Mouse (Mus musculus) forebrain, embryonic 15.5 days (tissue): ENCODE data around the gene Gpr84. TPM values are rescaled to one million over a fixed set of nuclear protein-coding genes. Genes with fewer than 3 reads are reported as not detected.

ENCODE experiments used
- ATAC-seq: fragments of 200-750 bp; cut with Nextera tagmentation; replicated peaks from 2 replicates; pipeline ENCODE4 v1.8.0; 2017; ENCODE audit warnings: mild to moderate bottlenecking, moderate TSS enrichment, moderate library complexity
- H3K27ac ChIP-seq: fragments of 300-500 bp; sonication (generic); replicated peaks from 2 replicates; pipeline ENCODE4 v1.5.1; 2015; ENCODE audit warnings: mild to moderate bottlenecking, inconsistent platforms
- H3K27me3 ChIP-seq: fragments of 300-500 bp; sonication (generic); 2 replicates; pipeline ENCODE4 v1.6.1; 2015; ENCODE audit warnings: inconsistent platforms
- H3K36me3 ChIP-seq: fragments of 300-500 bp; sonication (generic); 2 replicates; pipeline ENCODE4 v1.6.1; 2015; ENCODE audit warnings: mild to moderate bottlenecking, inconsistent platforms
- H3K4me1 ChIP-seq: fragments of 300-500 bp; sonication (generic); 2 replicates; pipeline ENCODE4 v1.6.1; 2015; ENCODE audit warnings: inconsistent platforms
- H3K4me2 ChIP-seq: fragments of 300-500 bp; sonication (generic); replicated peaks from 2 replicates; pipeline ENCODE4 v1.6.1; 2015; ENCODE audit warnings: mild to moderate bottlenecking, inconsistent platforms
- H3K4me3 ChIP-seq: fragments of 300-500 bp; sonication (generic); 2 replicates; pipeline ENCODE4 v1.5.1; 2015; ENCODE audit warnings: mild to moderate bottlenecking, inconsistent platforms
- H3K9ac ChIP-seq: fragments of 300-500 bp; sonication (generic); replicated peaks from 2 replicates; pipeline ENCODE4 v1.6.1; 2015; ENCODE audit warnings: mild to moderate bottlenecking, inconsistent platforms
- H3K9me3 ChIP-seq: fragments of 300-500 bp; sonication (generic); 2 replicates; pipeline ENCODE4 v1.6.1; 2016; ENCODE audit warnings: inconsistent platforms
- WGBS: fragments of 180-500 bp; shearing (Covaris S2); methylation state at CpG from one replicate; pipeline ENCODE4 v1.1.7; 2015; ENCODE audit warnings: mixed read lengths; 5-methylcytosine and 5-hydroxymethylcytosine counted together
- polyA plus RNA-seq: library from polyadenylated mRNA; unstranded; fragments of >200 nt; fragmentation: Nextera tagmentation; extraction: Ambion mirVana; gene quantifications from 2 replicates; pipeline ENCODE4 v1.2.1, GENCODE M21; 2015

Gene Gpr84
- polyA plus RNA-seq, 1 experiment from 2014 or later = 0.37 TPM

DNA sequence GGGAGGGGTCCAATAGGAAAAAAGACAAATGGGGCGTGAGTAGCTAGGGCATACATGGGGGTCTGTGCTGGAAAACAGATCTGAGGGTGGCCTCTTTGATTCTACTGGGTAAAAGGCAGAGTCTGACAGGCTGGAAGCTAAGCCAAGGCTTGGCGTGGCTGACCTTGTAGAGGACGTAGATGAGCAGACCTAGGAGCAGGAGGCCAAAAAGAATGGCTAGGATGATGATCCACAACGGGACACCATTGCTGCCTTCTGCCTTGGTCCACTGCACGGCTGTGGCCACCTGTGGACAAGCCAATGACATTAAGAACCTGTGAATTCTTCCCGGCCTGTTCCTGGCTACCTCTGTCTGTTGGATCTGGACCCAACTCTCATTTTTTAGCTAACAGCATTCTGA is 35.4 kb upstream of the Gpr84 start:
- H3K27me3 ChIP-seq = peaks cover 8% of the 10 kb centered on the region; the same call in 1 of the 2 replicates
- 89% methylated on average over 6 of the region's 6 CpGs for WGBS
- no peak for ATAC-seq

DNA sequence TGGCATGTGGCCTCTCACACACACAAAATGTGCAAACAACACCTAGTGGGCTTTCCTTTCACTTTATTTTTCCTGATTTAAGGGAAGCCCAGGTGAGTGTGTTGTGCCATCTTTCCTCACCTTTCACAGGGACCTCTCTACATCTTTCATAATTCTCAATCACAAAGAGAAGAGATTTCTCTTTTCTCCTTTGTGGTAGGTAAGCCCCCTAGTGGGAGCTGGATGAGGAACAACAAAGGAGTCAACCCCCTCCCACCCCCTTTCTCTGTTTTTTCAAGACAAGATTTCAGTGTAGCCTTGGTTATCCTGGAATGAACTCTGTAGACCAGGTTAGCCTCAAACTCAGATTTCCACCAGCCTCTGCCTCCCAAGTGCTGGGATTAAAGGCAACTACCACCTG is 33.1 kb upstream of the Gpr84 start:
- Histone ChIP-seq H3K27me3 (peaks cover 17% of the 10 kb centered on the region; the same call in 1 of the 2 replicates), H3K9ac (no peak overlapping the region), H3K9me3 (no peaks in the 10 kb centered on the region), H3K36me3 (no peaks in the 10 kb centered on the region), H3K27ac (no peak overlapping the region), H3K4me1 (peaks cover 17% of the 10 kb centered on the region), H3K4me3 (no peak overlapping the region), H3K4me2 (no peak overlapping the region)
- no peak for ATAC-seq

More for the DNA sequence above, 35.4 kb upstream of the Gpr84 start:
- H3K9ac ChIP-seq = no peak overlapping the region
- H3K4me1 ChIP-seq = no peaks in the 10 kb centered on the region
- H3K36me3 ChIP-seq = no peaks in the 10 kb centered on the region
- H3K4me3 ChIP-seq = no peak overlapping the region
- H3K4me2 ChIP-seq = no peak overlapping the region
- no peaks in the 10 kb centered on the region for H3K9me3 ChIP-seq
- H3K27ac ChIP-seq = no peak overlapping the region

DNA sequence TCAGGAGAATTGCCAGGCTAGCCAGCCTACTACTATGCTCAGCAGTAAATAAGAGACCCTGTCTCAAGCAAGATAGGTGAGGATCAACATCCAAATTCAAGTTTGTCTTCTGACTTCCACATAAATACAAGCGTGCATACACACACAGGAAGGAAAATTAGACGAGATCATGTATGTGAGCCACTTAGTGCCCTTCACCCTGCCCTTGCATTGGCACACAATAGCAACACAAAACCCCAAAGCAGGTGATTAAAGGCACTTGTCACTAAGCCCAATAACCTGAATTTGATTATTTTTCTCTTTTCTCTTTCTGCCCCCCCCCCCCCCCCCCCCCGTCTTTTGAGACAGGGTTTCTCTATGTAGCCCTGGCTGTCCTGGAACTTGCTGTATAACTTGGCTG is 32.6 kb upstream of the Gpr84 start:
- Histone ChIP-seq H3K9me3 (no peaks in the 10 kb centered on the region), H3K4me2 (no peak overlapping the region), H3K9ac (no peak overlapping the region), H3K36me3 (no peaks in the 10 kb centered on the region), H3K27ac (no peak overlapping the region), H3K4me3 (no peak overlapping the region), H3K4me1 (peaks cover 17% of the 10 kb centered on the region), H3K27me3 (peaks cover 17% of the 10 kb centered on the region; the same call in 1 of the 2 replicates)
- no peak for ATAC-seq
- WGBS = 73% methylated on average over 3 of the region's 3 CpGs

DNA sequence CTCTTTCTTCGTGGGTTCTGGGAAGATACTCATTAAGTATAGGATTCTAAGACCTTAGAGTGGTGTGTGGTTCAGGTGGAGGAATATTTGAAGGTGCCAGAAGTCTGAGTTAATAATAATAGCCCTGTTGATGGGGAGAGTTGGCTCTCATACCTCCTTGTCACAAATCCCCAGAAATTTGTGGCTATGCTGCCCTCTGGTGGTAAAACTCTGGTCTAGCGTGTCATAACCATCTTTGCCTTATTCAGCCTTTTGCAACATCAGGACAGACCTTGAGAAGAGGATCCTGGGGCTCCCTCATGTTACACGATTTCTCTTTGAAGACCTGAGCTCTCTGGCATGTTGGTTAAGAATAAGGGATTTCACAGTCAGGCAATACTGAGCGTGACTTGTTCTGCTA is 32.0 kb upstream of the Gpr84 start:
- no peak overlapping the region for H3K9ac ChIP-seq
- WGBS = 23% methylated on average over 4 of the region's 4 CpGs
- no peak overlapping the region for H3K4me2 ChIP-seq
- no peaks in the 10 kb centered on the region for H3K9me3 ChIP-seq
- no peaks in the 10 kb centered on the region for H3K36me3 ChIP-seq
- H3K4me1 ChIP-seq = peaks cover 17% of the 10 kb centered on the region
- H3K27ac ChIP-seq = no peak overlapping the region
- H3K4me3 ChIP-seq = no peak overlapping the region
- H3K27me3 ChIP-seq = peaks cover 17% of the 10 kb centered on the region; the same call in 1 of the 2 replicates
- ATAC-seq = no peak

DNA sequence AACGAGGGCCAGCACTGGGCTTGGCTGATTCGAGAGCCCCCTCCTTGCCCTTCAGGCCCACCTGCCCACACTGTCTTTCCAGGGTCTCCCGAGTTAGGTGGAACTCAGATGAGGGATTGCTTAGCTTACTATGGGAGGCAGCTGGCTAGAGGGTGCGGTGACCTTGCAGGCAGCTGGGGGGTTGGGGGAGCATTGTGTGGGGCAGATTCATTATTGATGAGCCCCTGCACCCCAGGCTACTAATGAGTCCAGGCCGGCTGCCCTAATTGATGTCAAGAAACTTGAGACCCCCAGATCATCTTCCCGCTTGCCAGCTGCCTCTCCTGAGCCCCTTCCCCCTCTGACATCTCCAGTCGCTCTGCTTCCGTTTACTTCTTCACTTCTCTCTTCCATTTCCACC is 31.1 kb upstream of the Gpr84 start:
- no peak overlapping the region for H3K9ac ChIP-seq
- no peaks in the 10 kb centered on the region for H3K36me3 ChIP-seq
- peaks cover 17% of the 10 kb centered on the region; the same call in 1 of the 2 replicates for H3K27me3 ChIP-seq
- no peaks in the 10 kb centered on the region for H3K9me3 ChIP-seq
- peaks cover 17% of the 10 kb centered on the region for H3K4me1 ChIP-seq
- no peak overlapping the region for H3K27ac ChIP-seq
- no peak for ATAC-seq
- no peak overlapping the region for H3K4me3 ChIP-seq
- no peak overlapping the region for H3K4me2 ChIP-seq
- WGBS = 53% methylated on average over 8 of the region's 8 CpGs

DNA sequence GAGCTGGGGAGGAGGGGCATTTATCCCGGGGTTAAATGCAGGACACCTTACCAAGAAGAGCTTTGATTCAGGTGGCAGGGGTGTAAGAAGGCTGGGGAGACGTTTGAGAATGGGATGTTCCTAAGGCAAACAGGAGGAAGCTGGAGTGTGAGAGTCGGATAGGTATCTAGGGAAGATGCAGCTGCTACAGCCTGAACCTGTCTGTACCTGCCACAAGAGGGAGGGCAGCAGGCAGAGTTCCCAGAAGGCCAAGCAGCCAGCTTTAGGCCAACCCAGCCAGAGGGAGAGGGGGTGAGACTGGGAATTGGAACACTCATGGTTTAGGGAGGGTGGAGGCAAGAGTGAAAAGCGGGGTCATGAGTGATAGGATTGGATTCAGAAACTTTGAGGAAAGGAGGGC is 30.4 kb upstream of the Gpr84 start:
- Histone ChIP-seq H3K4me1 (peaks cover 17% of the 10 kb centered on the region), H3K4me2 (peak overlapping the region; percentile 88), H3K27ac (no peak overlapping the region), H3K9me3 (no peaks in the 10 kb centered on the region), H3K9ac (peak overlapping the region; percentile 59; the same call in 1 of the 2 replicates), H3K27me3 (peaks cover 17% of the 10 kb centered on the region; the same call in 1 of the 2 replicates), H3K4me3 (0 out of 2 replicates have a peak overlapping the region, but pooled peaks have one; percentile 2), H3K36me3 (no peaks in the 10 kb centered on the region)
- WGBS = 22% methylated on average over 4 of the region's 4 CpGs
- ATAC-seq = no peak

DNA sequence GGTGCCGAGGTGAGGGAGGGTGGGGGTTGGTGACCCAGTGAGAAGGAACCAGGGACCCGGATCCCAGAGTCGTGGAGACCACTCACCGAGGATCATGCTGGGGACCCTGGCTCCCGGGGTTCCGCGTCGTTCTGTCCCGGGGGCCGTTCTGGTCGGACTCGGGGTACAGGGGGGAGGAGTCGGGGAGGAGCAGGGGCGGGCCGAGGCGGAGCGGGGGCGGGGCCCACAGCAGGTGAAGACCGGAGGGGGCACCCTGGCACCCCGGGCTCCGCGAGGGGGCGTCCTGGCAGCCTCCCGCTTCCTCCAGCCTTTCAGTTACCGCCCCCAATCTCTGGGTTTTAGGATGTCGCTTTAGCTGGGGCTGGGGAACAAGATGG is 29.5 kb upstream of the Gpr84 start, which contains the start of gene Zfp385a:
Gene Zfp385a (minus strand): TSS at position 133 of the 377 bp plus-strand sequence.
- peak; percentile 60 for ATAC-seq
- peaks cover 17% of the 10 kb centered on the region; the same call in 1 of the 2 replicates for H3K27me3 ChIP-seq
- H3K27ac ChIP-seq = no peak within 1 kb of the TSS
- H3K4me3 ChIP-seq = peak within 1 kb of the TSS; percentile 64
- H3K9me3 ChIP-seq = no peaks in the 10 kb centered on the region
- under 1% methylated on average over 26 of the region's 26 CpGs for WGBS
- peak within 1 kb of the TSS; percentile 88 for H3K4me2 ChIP-seq
- no peaks in the 10 kb centered on the region for H3K36me3 ChIP-seq
- H3K9ac ChIP-seq = peak within 1 kb of the TSS; percentile 59
- H3K4me1 ChIP-seq = peaks cover 20% of the 10 kb centered on the region

DNA sequence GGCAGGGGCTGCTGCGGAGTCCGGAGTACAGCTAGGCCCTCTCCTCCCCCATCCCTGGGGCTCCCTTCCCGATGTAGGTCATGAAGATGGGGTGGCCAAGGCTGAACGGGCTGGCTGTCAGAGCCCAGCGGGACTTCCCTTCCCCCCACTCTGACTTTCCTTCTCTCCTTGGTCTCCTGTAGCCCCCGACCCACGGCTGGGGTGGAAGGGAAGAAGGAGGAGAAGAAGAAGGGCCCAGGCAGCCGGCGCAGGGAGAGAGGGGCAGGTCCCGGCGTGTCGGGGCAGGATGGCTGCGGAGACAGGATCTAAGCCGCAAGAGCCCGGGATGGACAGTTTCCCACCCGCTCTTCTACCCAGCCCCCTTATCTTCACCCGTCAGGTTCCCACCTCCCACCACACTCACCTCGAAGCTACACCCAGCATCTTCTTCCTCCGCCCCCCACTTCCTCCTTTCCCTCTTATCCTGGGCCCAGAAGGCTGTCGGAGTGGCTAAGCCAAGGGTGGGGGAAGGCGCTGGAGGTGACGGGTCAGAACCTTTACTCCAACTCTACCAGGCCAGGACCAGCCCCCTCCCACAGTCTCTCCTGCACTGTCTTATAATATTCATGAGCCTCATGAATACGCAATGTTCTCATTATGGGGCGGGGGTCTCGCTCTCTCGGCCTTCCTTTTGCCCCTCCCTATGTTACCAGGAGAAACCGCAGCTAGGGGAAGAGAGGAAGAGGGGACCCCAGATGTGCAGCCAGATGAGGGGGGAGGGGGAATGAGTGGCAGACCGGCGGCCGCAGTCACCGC is 29.0 kb upstream of the Gpr84 start:
- peak overlapping the region; percentile 59 for H3K9ac ChIP-seq
- peaks cover 21% of the 10 kb centered on the region for H3K4me1 ChIP-seq
- peaks cover 17% of the 10 kb centered on the region; the same call in 1 of the 2 replicates for H3K27me3 ChIP-seq
- no peaks in the 10 kb centered on the region for H3K9me3 ChIP-seq
- H3K27ac ChIP-seq = no peak overlapping the region
- WGBS = 8% methylated on average over 29 of the region's 31 CpGs
- H3K36me3 ChIP-seq = no peaks in the 10 kb centered on the region
- peak overlapping the region; percentile 64 for H3K4me3 ChIP-seq
- H3K4me2 ChIP-seq = peak overlapping the region; percentile 88
- peak; percentile 48 for ATAC-seq

DNA sequence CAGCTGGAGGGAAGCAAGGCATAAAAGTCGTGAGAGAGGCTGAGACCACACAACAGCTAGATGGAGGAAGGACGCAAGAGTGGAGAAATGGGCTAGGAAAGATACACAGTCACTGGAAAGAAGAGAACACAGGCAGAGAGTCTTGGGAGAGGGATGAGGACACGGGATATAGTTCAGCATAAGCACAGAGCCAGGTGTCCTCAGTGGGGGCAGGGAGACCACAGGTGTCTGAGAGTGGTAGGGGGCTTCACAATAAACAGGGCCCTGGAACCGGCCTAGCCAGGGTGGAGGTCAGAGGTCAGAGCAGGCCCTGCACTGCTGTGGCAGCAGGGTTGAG is 28.4 kb upstream of the Gpr84 start:
- H3K27me3 ChIP-seq = peaks cover 17% of the 10 kb centered on the region; the same call in 1 of the 2 replicates
- H3K36me3 ChIP-seq = no peaks in the 10 kb centered on the region
- H3K4me3 ChIP-seq = peak overlapping the region; percentile 64
- no peaks in the 10 kb centered on the region for H3K9me3 ChIP-seq
- ATAC-seq = no peak
- H3K9ac ChIP-seq = peak overlapping the region; percentile 59; the same call in 1 of the 2 replicates
- 36% methylated on average over 4 of the region's 4 CpGs for WGBS
- peaks cover 27% of the 10 kb centered on the region for H3K4me1 ChIP-seq
- H3K27ac ChIP-seq = no peak overlapping the region
- H3K4me2 ChIP-seq = peak overlapping the region; percentile 88

DNA sequence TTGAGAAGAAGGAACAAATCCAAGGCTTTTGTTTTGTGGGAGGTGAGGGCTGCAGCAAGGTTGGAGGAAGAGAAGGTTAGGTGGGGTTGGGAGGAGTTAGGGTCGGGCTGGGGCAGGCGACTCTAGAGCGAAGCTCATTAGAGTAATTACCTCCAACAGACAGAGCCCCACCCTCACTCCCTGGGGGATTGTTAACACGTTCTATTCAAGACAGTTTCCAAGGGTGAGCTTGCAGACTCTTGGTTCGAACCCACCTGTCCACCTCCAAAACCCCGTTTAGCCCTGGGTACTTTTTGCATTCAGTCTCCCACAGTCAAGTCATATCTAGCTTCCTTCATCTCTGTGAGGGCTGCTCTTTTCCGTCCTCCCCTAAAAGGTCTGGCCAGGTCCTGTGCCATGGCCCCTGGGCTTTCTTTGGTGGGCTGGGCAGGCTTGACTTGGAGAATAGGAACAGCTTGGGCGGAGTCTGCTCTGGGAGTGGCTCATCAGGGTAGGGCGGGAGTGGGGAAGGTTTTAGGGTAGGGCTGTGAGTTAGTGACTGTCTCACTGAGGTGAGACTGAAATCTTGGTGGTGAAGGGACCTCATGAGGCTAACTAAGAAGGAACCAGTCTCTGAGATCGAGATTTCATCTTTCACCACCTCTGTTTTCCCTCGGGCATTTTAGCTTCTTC is 26.7 kb upstream of the Gpr84 start:
- Histone ChIP-seq H3K9ac (no peak overlapping the region), H3K4me3 (no peak overlapping the region), H3K36me3 (no peaks in the 10 kb centered on the region), H3K9me3 (no peaks in the 10 kb centered on the region), H3K4me2 (no peak overlapping the region), H3K27me3 (peaks cover 17% of the 10 kb centered on the region; the same call in 1 of the 2 replicates), H3K4me1 (peaks cover 30% of the 10 kb centered on the region), H3K27ac (no peak overlapping the region)
- ATAC-seq = no peak
- 17% methylated on average over 11 of the region's 11 CpGs for WGBS

DNA sequence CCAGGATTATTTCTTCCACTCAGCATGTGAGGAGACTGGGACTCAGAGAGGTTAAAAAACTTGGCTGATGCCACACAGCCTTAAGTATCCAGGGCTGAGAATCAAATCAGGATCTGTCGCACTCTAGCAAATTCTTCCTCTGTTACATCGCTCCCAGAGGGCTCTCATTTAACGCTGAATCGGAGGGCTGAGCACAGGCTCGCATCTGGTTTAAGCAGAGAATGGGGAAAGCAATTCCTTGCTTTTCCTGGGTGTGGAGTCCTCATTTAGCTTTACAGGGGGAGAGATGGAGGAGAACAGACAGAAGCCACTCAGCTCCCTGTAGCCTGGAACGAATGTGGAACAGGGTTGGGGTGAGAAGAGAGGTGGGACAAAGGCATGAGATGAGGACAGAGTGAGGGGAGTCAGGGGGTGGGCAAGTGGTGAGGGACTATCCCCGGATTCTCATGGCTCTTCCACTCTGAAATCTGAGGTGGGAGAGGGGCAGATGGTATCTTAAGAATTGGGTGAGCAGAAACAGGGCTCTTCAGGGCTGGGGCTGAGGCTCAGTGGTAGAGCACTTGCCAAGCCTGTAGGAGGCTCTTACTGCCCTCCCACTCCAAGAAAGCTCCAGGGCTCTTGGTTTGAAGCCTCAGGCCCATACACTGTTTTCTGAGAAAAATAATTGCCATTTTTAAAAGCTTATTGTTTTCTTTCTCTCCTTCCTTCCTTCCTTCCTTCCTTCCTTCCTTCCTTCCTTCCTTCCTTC is 25.2 kb upstream of the Gpr84 start:
- no peak overlapping the region for H3K4me2 ChIP-seq
- H3K9ac ChIP-seq = no peak overlapping the region
- no peak overlapping the region for H3K27ac ChIP-seq
- ATAC-seq = no peak
- H3K9me3 ChIP-seq = no peaks in the 10 kb centered on the region
- peaks cover 30% of the 10 kb centered on the region for H3K4me1 ChIP-seq
- H3K4me3 ChIP-seq = no peak overlapping the region
- H3K27me3 ChIP-seq = peaks cover 8% of the 10 kb centered on the region; the same call in 1 of the 2 replicates
- WGBS = 26% methylated on average over 7 of the region's 7 CpGs
- no peaks in the 10 kb centered on the region for H3K36me3 ChIP-seq

DNA sequence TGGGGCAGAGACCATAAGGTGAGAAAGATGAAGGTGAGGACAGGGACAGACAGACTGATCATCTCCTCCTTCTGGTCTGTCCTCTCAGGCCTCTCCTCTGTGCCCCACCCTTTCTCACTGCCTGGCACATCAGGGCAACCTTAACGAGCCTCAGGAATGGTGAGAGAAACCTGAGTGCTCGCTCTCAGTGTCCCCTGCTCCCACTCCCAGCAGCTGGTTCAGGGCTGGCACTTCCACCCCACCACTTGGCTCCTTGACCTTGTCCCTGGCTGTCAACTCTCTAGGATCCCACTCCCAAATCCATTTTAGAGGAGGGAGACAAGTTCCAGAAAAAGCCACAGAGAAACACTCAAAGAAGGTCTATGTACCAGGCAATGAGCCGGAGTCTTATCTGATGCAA is 24.6 kb upstream of the Gpr84 start:
- Histone ChIP-seq H3K27ac (no peak overlapping the region), H3K27me3 (peaks cover 8% of the 10 kb centered on the region; the same call in 1 of the 2 replicates), H3K4me1 (peaks cover 23% of the 10 kb centered on the region), H3K36me3 (no peaks in the 10 kb centered on the region), H3K4me3 (no peak overlapping the region), H3K9ac (no peak overlapping the region), H3K4me2 (no peak overlapping the region), H3K9me3 (no peaks in the 10 kb centered on the region)
- ATAC-seq = no peak
- WGBS = 56% methylated on average over 3 of the region's 3 CpGs
